Mouse (Mus musculus): ENCODE measurements around the gene Ccdc74a.
A peak's percentile ranks its signal among the peaks of the same experiment; 100 is the strongest.
"Not testable (repeated sequence)": the region's sequence is repeated elsewhere in the genome, so short reads cannot be mapped to it uniquely, and the experiment has no call there.

Ccdc74a gene

GRCm38 (mm10) chr16:17646310-17647114 lies at the start of gene Ccdc74a:
Ccdc74a (plus strand) TSS chr16:17646470.
- DNase-seq (ENCODE audit: low spot score): peak; percentile 84

GRCm38 (mm10) chr16:17600944-17601562 lies 45.2 kb upstream of the Ccdc74a start:
- no peak for DNase-seq (ENCODE audit: low spot score)

GRCm38 (mm10) chr16:17604941-17605340 lies 41.3 kb upstream of the Ccdc74a start:
- DNase-seq (ENCODE audit: low spot score): no peak

- DNase-seq (ENCODE audit: low spot score): no peak
Observed at GRCm38 (mm10) chr16:17605684-17606083, 40.6 kb upstream of the Ccdc74a start.

GRCm38 (mm10) chr16:17611383-17611782 lies 34.9 kb upstream of the Ccdc74a start:
- no peak for DNase-seq (ENCODE audit: low spot score)

GRCm38 (mm10) chr16:17614740-17615139 lies 31.5 kb upstream of the Ccdc74a start:
- not testable (repeated sequence) for DNase-seq (ENCODE audit: low spot score)

GRCm38 (mm10) chr16:17616212-17616611 lies 30.1 kb upstream of the Ccdc74a start:
- DNase-seq (ENCODE audit: low spot score): no peak

GRCm38 (mm10) chr16:17617922-17618565 lies 28.2 kb upstream of the Ccdc74a start:
- DNase-seq (ENCODE audit: low spot score): peak; percentile 60

GRCm38 (mm10) chr16:17619198-17620105 lies 26.8 kb upstream of the Ccdc74a start, which contains the start of gene Smpd4:
Smpd4 (plus strand) TSS chr16:17619354.
- peak; percentile 90 for DNase-seq (ENCODE audit: low spot score)

- no peak for DNase-seq (ENCODE audit: low spot score)
Observed at GRCm38 (mm10) chr16:17621936-17622335, 24.3 kb upstream of the Ccdc74a start.

GRCm38 (mm10) chr16:17625488-17626268 lies 20.6 kb upstream of the Ccdc74a start:
- DNase-seq (ENCODE audit: low spot score): no peak

GRCm38 (mm10) chr16:17626269-17626555 lies 20.1 kb upstream of the Ccdc74a start:
- no peak for DNase-seq (ENCODE audit: low spot score)

- no peak for DNase-seq (ENCODE audit: low spot score)
Observed at GRCm38 (mm10) chr16:17632580-17632979, 13.7 kb upstream of the Ccdc74a start.

GRCm38 (mm10) chr16:17633481-17634181 lies 12.6 kb upstream of the Ccdc74a start:
- DNase-seq (ENCODE audit: low spot score): no peak

- no peak for DNase-seq (ENCODE audit: low spot score)
Observed at GRCm38 (mm10) chr16:17636904-17637303, 9.4 kb upstream of the Ccdc74a start.

- no peak for DNase-seq (ENCODE audit: low spot score)
Observed at GRCm38 (mm10) chr16:17637610-17638009, 8.7 kb upstream of the Ccdc74a start.

- no peak for DNase-seq (ENCODE audit: low spot score)
Observed at GRCm38 (mm10) chr16:17638036-17638628, 8.1 kb upstream of the Ccdc74a start.

- no peak for DNase-seq (ENCODE audit: low spot score)
Observed at GRCm38 (mm10) chr16:17639081-17639480, 7.2 kb upstream of the Ccdc74a start.

GRCm38 (mm10) chr16:17639951-17640350 lies 6.3 kb upstream of the Ccdc74a start:
- no peak for DNase-seq (ENCODE audit: low spot score)

GRCm38 (mm10) chr16:17640706-17641105 lies 5.6 kb upstream of the Ccdc74a start:
- no peak for DNase-seq (ENCODE audit: low spot score)
